ENCODE assay signal across 22 mouse cellular contexts in genomic region chr5:12127484-12128265, GRCm38 (mm10).
"Had no signal": no experiment of that assay in that cellular context is flagged by ENCODE, and none has a peak within 500 bp of the region (broad histone marks: within the 10 kb centered on the region; RNA-seq: fewer than 3 reads in every experiment).

No protein-coding gene starts in this region.

- ATAC-seq: liver, embryonic 12.5 days; midbrain, embryonic 15.5 days had no signal

- H3K27me3 ChIP-seq: kidney, embryonic 15.5 days; limb, embryonic 13.5 days; liver, embryonic 12.5 days; liver, embryonic 15.5 days; midbrain, embryonic 12.5 days; midbrain, embryonic 15.5 days; neural tube, embryonic 12.5 days; neural tube, embryonic 15.5 days had no signal

- DNase-seq: kidney, adult 11 months; kidney, adult 8-10 months; kidney, postnatal 25 days; layer of hippocampus, adult 9-11 months; liver; lung, postnatal 10 days; right cerebral cortex, adult 18-20 months; right cerebral cortex, postnatal 25 days; spleen, adult 18-20 months; thymus, adult 18-20 months; thymus, postnatal 36 days had no signal

- H3K4me1 ChIP-seq: kidney, embryonic 15.5 days; limb, embryonic 10.5 days; limb, embryonic 13.5 days; liver, embryonic 12.5 days; liver, embryonic 15.5 days; midbrain, embryonic 12.5 days; midbrain, embryonic 15.5 days; neural tube, embryonic 12.5 days; neural tube, embryonic 15.5 days had no signal

- H3K36me3 ChIP-seq: kidney, embryonic 15.5 days; limb, embryonic 10.5 days; limb, embryonic 13.5 days; liver, embryonic 12.5 days; liver, embryonic 15.5 days; midbrain, embryonic 12.5 days; midbrain, embryonic 15.5 days; neural tube, embryonic 12.5 days; neural tube, embryonic 15.5 days had no signal

- H3K9me3 ChIP-seq: kidney, embryonic 15.5 days; limb, embryonic 10.5 days; limb, embryonic 13.5 days; liver, embryonic 12.5 days; liver, embryonic 15.5 days; midbrain, embryonic 12.5 days; midbrain, embryonic 15.5 days; neural tube, embryonic 12.5 days; neural tube, embryonic 15.5 days had no signal

- H3K4me3 ChIP-seq: kidney, embryonic 15.5 days; layer of hippocampus, adult 2 months; limb, embryonic 10.5 days; limb, embryonic 13.5 days; liver, embryonic 12.5 days; liver, embryonic 15.5 days; midbrain, embryonic 12.5 days; midbrain, embryonic 15.5 days; neural tube, embryonic 12.5 days; neural tube, embryonic 15.5 days had no signal

- H3K9ac ChIP-seq: kidney, embryonic 15.5 days; limb, embryonic 13.5 days; liver, embryonic 12.5 days; liver, embryonic 15.5 days; midbrain, embryonic 12.5 days; midbrain, embryonic 15.5 days; neural tube, embryonic 12.5 days; neural tube, embryonic 15.5 days had no signal

- H3K27ac ChIP-seq: kidney, embryonic 15.5 days; layer of hippocampus, adult 2 months; limb, embryonic 10.5 days; limb, embryonic 13.5 days; liver, embryonic 12.5 days; liver, embryonic 15.5 days; macrophage; midbrain, embryonic 12.5 days; midbrain, embryonic 15.5 days; neural tube, embryonic 12.5 days; neural tube, embryonic 15.5 days had no signal

- H3K4me2 ChIP-seq: kidney, embryonic 15.5 days; limb, embryonic 13.5 days; liver, embryonic 12.5 days; liver, embryonic 15.5 days; midbrain, embryonic 12.5 days; midbrain, embryonic 15.5 days; neural tube, embryonic 12.5 days; neural tube, embryonic 15.5 days had no signal
